8 mouse cellular contexts compared by ENCODE assay signal in genomic region chr5:74065565-74066275, GRCm38 (mm10). TPM values are rescaled to one million over a fixed set of nuclear protein-coding genes. Genes with fewer than 3 reads are reported as not detected.
A peak's percentile ranks its signal among the peaks of the same experiment; 100 is the strongest.
DNase-seq lines count a peak whose midpoint lies in the region; TF ChIP-seq lines count a peak whose summit lies in the region.

No protein-coding gene starts in this region.

- H3K4me3 ChIP-seq in kidney, adult 2 months (ENCODE audit: insufficient read depth, low read depth, low read length), result no peak overlapping the region

- no peaks in the 10 kb centered on the region for H3K36me3 ChIP-seq in kidney, adult 2 months (ENCODE audit: control insufficient read depth, insufficient read depth, low read length)

- no peak for TF ChIP-seq CTCF in kidney, adult 2 months (conservative IDR thresholded peaks at IDR 0.05; ENCODE audit: insufficient read depth, insufficient read length, low read depth, low read length)

- 41% methylated on average over 11 of the region's 11 CpGs for WGBS in kidney, adult 2 months

- DNase-seq in cerebellum, adult 9-10 months, result peak; percentile 54
- DNase-seq in cerebellum, adult 8-10 months, result no peak
- DNase-seq in c-Kit-negative CD71-positive TER-119-positive erythroid progenitor cells, embryonic 14.5 days (ENCODE audit: low read depth, low spot score), result peak; percentile 78
- peak; percentile 59 for DNase-seq in kidney, adult 2 months
- peak; percentile 66 for DNase-seq in lung, postnatal 25 days (ENCODE audit: low spot score)
- no peak for DNase-seq in MN1 (ENCODE audit: low spot score)
- no peak for DNase-seq in adrenal gland, postnatal 25 days
- no peak for DNase-seq in adrenal gland, postnatal 10 days

- no peak for TF ChIP-seq POLR2A in kidney, adult 2 months (IDR thresholded peaks at IDR 0.05; ENCODE audit: low read depth, low read length)

- peak overlapping the region; percentile 70 for H3K27ac ChIP-seq in kidney, adult 2 months (ENCODE audit: insufficient read depth, low read depth, low read length)

- H3K27me3 ChIP-seq in kidney, adult 2 months (replicated peaks; ENCODE audit: control insufficient read depth, insufficient read depth, low read length), result no peaks in the 10 kb centered on the region

- H3K4me1 ChIP-seq in kidney, adult 2 months (ENCODE audit: control insufficient read depth, insufficient read depth, low read length), result peaks cover 37% of the 10 kb centered on the region

RNA-seq across cellular contexts. Expression of gene Usp46, which starts 2.5 kb away (rescaled TPM):
- polyA plus RNA-seq in kidney, adult 2 months (2012; rRNA removed), result 6.9 and 9.1 TPM in 2 replicates
- 27.0 and 38.1 TPM in 2 replicates for total RNA-seq in adrenal gland, postnatal 25 days (2021)
- 10 to 100 TPM; 27.8 to 33.2 TPM for total RNA-seq in adrenal gland, postnatal 10 days (2021)

Comparison
In these comparisons a context has a peak if more than half of its experiments do, and no peak if none do; other contexts are left out.
1. DNase-seq: peak in cerebellum, adult 9-10 months (single experiment), c-Kit-negative CD71-positive TER-119-positive erythroid progenitor cells, embryonic 14.5 days (single experiment), kidney, adult 2 months (single experiment) and lung, postnatal 25 days (single experiment); none in cerebellum, adult 8-10 months (single experiment), MN1 (single experiment), adrenal gland, postnatal 25 days (single experiment) and adrenal gland, postnatal 10 days (single experiment).